Mouse (Mus musculus) liver, adult 2 months (tissue): ENCODE results near the gene Cdcp2.

Source experiments
- CTCF ChIP-seq: fragments of 200-500 bp; IDR thresholded peaks from 2 replicates; pipeline ENCODE4 v1.5.1; 2011; ENCODE audit warnings: low read depth, low read length, control low read depth
- POLR2A ChIP-seq: fragments of 200-500 bp; IDR thresholded peaks from 2 replicates; pipeline ENCODE4 v1.6.1; 2011; ENCODE audit warnings: low read length, control low read depth; ENCODE audit not compliant: insufficient read depth; ENCODE audit errors: extremely low read depth

- no peak for TF ChIP-seq POLR2A
- no peak for TF ChIP-seq CTCF
These were observed 40.6 kb upstream of the Cdcp2 start for GRCm38 (mm10) chr4:107056088-107056487.
